Mouse (Mus musculus): ENCODE results near the gene Gm28042. TPM values are rescaled to one million over a fixed set of nuclear protein-coding genes. Genes with fewer than 3 reads are reported as not detected.

The Gm28042 gene
- polyA plus RNA-seq, 1 experiment from 2014 or later, result 0.89 TPM

DNA sequence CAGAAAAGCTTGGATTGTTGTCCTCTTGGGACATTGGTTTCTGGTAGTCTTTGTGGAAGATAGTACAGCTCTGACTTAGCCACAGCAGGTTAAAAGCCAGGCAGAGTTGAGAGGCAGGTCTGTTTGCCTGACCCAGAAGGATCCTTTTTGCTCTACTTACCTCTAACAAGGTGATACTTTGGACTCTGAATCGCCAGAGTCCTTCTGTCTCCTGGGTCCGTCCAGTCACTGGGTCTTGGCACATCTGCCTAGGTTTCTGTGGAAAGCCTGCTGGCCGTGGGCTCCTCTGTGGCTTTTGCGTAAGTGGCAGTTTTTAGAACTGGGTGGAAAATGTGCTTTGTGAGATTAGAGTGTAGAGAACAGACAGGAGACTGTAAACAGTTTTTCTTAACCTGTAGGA, 38.3 kb upstream of the Gm28042 start:
- WGBS, result 92% methylated on average over 4 of the region's 4 CpGs
- H3K4me2 ChIP-seq (ENCODE audit: low read length), result no peak overlapping the region
- TF ChIP-seq CTCF (IDR thresholded peaks at IDR 0.05; ENCODE audit: low read depth), result no peak

DNA sequence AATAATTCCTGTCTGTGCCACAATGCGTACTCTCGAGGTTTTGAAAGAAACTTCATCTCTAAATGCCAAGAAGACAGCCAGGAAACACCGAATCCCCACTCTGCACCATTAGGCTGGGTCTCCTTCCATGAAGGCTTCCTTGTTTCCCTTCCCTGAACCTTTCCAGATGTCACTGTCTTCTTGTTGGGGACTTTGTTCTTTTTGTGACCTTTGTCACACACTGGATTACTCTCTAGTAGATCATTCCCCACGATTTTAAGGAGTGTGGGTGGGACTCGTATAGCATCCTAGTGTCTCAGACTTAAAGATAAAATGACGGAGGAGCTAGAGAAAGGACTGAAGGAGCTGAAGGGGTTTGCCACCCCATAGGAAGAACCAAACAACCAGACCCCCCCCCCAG, 36.4 kb upstream of the Gm28042 start:
- 73% methylated on average over 6 of the region's 6 CpGs for WGBS
- Histone ChIP-seq H3K9ac (ENCODE audit: low read depth, low read length) (no peak overlapping the region), H3K27me3 (ENCODE audit: insufficient read depth, low read length) (no peaks in the 10 kb centered on the region), H3K36me3 (ENCODE audit: insufficient read depth, low read length) (0 out of 2 replicates have a peak, but pooled peaks cover 3% of the 10 kb centered on the region), H3K27ac (no peak overlapping the region), H3K4me3 (replicated peaks; ENCODE audit: low read depth, low read length) (no peak overlapping the region), H3K4me2 (ENCODE audit: low read length) (no peak overlapping the region), H3K4me1 (replicated peaks; ENCODE audit: insufficient read depth, low read length) (no peaks in the 10 kb centered on the region), H3K9me3 (replicated peaks; ENCODE audit: low read length) (no peaks in the 10 kb centered on the region)
- DNase-seq (ENCODE audit: low spot score), result no peak
- TF ChIP-seq CTCF (IDR thresholded peaks at IDR 0.05; ENCODE audit: low read depth), result no peak
- ATAC-seq (replicated peaks; ENCODE audit: low FRiP score, low read depth), result no peak

More for the DNA sequence above, 38.3 kb upstream of the Gm28042 start:
- H3K4me1 ChIP-seq (replicated peaks; ENCODE audit: insufficient read depth, low read length), result no peaks in the 10 kb centered on the region
- no peak overlapping the region for H3K27ac ChIP-seq
- no peaks in the 10 kb centered on the region for H3K9me3 ChIP-seq (replicated peaks; ENCODE audit: low read length)
- H3K4me3 ChIP-seq (replicated peaks; ENCODE audit: low read depth, low read length), result no peak overlapping the region
- H3K9ac ChIP-seq (ENCODE audit: low read depth, low read length), result no peak overlapping the region
- H3K36me3 ChIP-seq (ENCODE audit: insufficient read depth, low read length), result 0 out of 2 replicates have a peak, but pooled peaks cover 3% of the 10 kb centered on the region
- no peaks in the 10 kb centered on the region for H3K27me3 ChIP-seq (ENCODE audit: insufficient read depth, low read length)
- no peak for DNase-seq (ENCODE audit: low spot score)
- no peak for ATAC-seq (replicated peaks; ENCODE audit: low FRiP score, low read depth)

DNA sequence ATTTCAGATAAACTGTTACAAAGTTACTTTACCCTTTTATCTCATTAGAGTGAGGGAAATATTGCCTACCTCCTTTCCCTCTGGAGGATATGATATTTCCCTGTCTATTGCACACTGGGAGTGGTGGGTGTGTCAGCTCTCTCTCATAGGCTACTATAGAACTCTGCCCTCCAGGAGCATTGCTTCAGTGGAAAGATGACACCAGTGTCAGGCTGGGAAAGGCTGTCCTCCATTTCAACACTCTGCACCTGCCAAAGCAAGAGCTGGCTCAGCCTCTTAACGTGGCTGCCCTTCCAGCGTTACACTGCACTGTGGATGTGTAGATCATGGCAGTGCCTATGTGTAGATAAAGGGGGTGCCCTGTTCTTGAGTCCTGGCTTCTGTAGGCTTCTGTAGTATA, 34.9 kb upstream of the Gm28042 start:
- TF ChIP-seq CTCF (IDR thresholded peaks at IDR 0.05; ENCODE audit: low read depth), result no peak
- Histone ChIP-seq H3K27me3 (ENCODE audit: insufficient read depth, low read length) (no peaks in the 10 kb centered on the region), H3K4me2 (ENCODE audit: low read length) (no peak overlapping the region), H3K9me3 (replicated peaks; ENCODE audit: low read length) (no peaks in the 10 kb centered on the region), H3K4me1 (replicated peaks; ENCODE audit: insufficient read depth, low read length) (0 out of 2 replicates have a peak, but pooled peaks cover 6% of the 10 kb centered on the region), H3K9ac (ENCODE audit: low read depth, low read length) (no peak overlapping the region), H3K27ac (no peak overlapping the region), H3K36me3 (ENCODE audit: insufficient read depth, low read length) (0 out of 2 replicates have a peak, but pooled peaks cover 3% of the 10 kb centered on the region), H3K4me3 (replicated peaks; ENCODE audit: low read depth, low read length) (no peak overlapping the region)
- DNase-seq (ENCODE audit: low spot score), result no peak
- 54% methylated on average over 2 of the region's 2 CpGs for WGBS
- ATAC-seq (replicated peaks; ENCODE audit: low FRiP score, low read depth), result 0 out of 2 replicates have a peak, but pooled peaks have one; percentile 25

DNA sequence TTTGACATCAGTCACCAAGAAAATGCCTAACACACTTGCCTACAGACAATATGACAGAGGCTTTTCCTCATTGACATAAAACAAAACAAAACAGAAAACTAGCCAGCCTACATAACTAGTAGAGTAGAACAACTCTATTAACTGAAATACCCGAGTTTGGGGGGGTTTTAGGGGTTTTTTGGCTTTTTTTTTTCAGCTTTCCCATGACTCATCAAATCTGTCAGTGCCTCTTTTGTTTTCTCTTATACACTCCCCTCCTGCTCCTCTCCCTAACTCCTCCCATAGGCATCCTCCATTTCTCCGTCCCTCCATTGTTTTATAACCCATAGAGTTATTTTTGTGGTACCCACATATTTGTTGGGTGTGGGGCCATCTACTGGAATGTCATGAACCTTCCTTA, 33.8 kb upstream of the Gm28042 start:
- 54% methylated on average over 2 of the region's 2 CpGs for WGBS
- H3K9ac ChIP-seq (ENCODE audit: low read depth, low read length), result no peak overlapping the region
- ATAC-seq (replicated peaks; ENCODE audit: low FRiP score, low read depth), result no peak
- H3K27ac ChIP-seq, result no peak overlapping the region
- H3K4me1 ChIP-seq (replicated peaks; ENCODE audit: insufficient read depth, low read length), result 0 out of 2 replicates have a peak, but pooled peaks cover 6% of the 10 kb centered on the region
- DNase-seq (ENCODE audit: low spot score), result no peak
- TF ChIP-seq CTCF (IDR thresholded peaks at IDR 0.05; ENCODE audit: low read depth), result no peak
- H3K9me3 ChIP-seq (replicated peaks; ENCODE audit: low read length), result no peaks in the 10 kb centered on the region
- no peak overlapping the region for H3K4me3 ChIP-seq (replicated peaks; ENCODE audit: low read depth, low read length)
- H3K4me2 ChIP-seq (ENCODE audit: low read length), result no peak overlapping the region
- no peaks in the 10 kb centered on the region for H3K27me3 ChIP-seq (ENCODE audit: insufficient read depth, low read length)
- 0 out of 2 replicates have a peak, but pooled peaks cover 3% of the 10 kb centered on the region for H3K36me3 ChIP-seq (ENCODE audit: insufficient read depth, low read length)

DNA sequence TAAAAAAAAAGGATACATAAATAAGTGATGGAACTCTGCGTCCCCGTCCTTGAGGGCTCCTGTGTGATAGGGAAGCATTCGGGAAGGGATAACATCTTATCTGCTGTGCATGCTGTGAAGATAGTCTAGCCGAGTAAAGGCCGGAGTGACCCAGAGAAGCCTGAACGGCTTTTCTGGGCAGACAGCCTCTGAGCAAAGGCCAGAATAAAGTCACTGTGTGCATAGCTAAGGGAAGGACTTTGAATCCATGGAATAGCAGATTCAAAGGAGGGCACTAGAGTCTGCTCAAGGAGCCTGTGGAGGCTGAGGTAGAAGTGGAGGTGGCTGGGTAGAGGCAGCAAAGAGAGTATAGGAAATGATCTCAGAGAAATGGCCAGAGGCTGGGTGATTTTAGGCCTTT, 32.5 kb upstream of the Gm28042 start:
- Histone ChIP-seq H3K27ac (peak overlapping the region; percentile 93), H3K27me3 (ENCODE audit: insufficient read depth, low read length) (no peaks in the 10 kb centered on the region), H3K4me1 (replicated peaks; ENCODE audit: insufficient read depth, low read length) (0 out of 2 replicates have a peak, but pooled peaks cover 6% of the 10 kb centered on the region), H3K36me3 (ENCODE audit: insufficient read depth, low read length) (0 out of 2 replicates have a peak, but pooled peaks cover 3% of the 10 kb centered on the region), H3K9me3 (replicated peaks; ENCODE audit: low read length) (no peaks in the 10 kb centered on the region), H3K9ac (ENCODE audit: low read depth, low read length) (no peak overlapping the region), H3K4me3 (replicated peaks; ENCODE audit: low read depth, low read length) (no peak overlapping the region), H3K4me2 (ENCODE audit: low read length) (no peak overlapping the region)
- peak; percentile 50; the same call in 1 of the 2 replicates for ATAC-seq (replicated peaks; ENCODE audit: low FRiP score, low read depth)
- DNase-seq (ENCODE audit: low spot score), result no peak
- 78% methylated on average over 6 of the region's 6 CpGs for WGBS
- TF ChIP-seq CTCF (IDR thresholded peaks at IDR 0.05; ENCODE audit: low read depth), result no peak

DNA sequence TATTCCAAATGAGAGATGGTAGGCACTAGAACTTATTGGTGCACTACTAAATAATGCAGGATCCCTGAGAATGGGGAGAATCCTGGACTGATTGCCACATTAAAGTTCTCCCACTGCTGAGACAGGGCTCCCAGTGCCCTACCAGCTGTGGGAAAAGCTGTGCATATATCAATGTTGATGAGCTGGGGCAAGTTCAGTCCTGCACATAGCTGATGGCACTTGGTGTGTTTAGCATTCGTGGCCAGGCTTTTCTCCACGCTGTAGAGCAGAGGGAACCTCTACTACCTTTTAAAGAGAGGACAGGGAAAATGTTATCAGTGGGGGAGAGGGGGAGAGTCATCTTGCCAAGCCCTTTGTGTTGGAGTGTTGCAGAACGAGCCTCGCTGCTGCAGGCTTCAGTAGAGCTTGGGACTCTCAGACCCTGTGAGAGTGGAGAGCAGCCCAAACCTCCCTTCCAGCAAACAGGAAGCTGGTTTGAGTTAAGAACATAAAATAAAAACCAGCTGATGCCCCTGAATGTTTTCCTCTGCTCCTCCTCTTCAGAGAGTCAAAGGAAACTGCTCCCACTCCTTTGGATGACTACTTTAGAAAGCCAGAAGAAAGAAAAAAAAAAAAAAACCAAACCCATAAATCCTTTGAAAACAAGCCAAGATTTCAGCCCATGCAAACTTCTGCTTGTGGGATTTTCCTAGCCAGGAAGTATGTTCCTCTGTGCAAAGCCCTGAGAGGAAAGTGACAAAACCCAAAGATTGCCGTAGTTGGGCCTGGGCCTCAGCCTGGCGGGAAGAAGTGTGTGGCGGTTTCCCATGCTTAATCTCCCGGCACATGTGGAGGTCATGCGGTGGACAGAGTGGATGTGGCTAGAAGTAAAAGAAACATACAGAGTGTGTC, 31.7 kb upstream of the Gm28042 start:
- WGBS, result 34% methylated on average over 9 of the region's 9 CpGs

More for the DNA sequence above, 31.7 kb upstream of the Gm28042 start:
- DNase-seq (ENCODE audit: low spot score) (peak; percentile 90), ATAC-seq (replicated peaks; ENCODE audit: low FRiP score, low read depth) (no peak)
- Histone ChIP-seq H3K9ac (ENCODE audit: low read depth, low read length) (no peak overlapping the region), H3K4me1 (replicated peaks; ENCODE audit: insufficient read depth, low read length) (0 out of 2 replicates have a peak, but pooled peaks cover 6% of the 10 kb centered on the region), H3K27ac (peak overlapping the region; percentile 93), H3K4me3 (replicated peaks; ENCODE audit: low read depth, low read length) (no peak overlapping the region), H3K27me3 (ENCODE audit: insufficient read depth, low read length) (no peaks in the 10 kb centered on the region), H3K9me3 (replicated peaks; ENCODE audit: low read length) (no peaks in the 10 kb centered on the region), H3K36me3 (ENCODE audit: insufficient read depth, low read length) (0 out of 2 replicates have a peak, but pooled peaks cover 3% of the 10 kb centered on the region), H3K4me2 (ENCODE audit: low read length) (peak overlapping the region; percentile 11; the same call in 1 of the 2 replicates)
- no peak for TF ChIP-seq CTCF (IDR thresholded peaks at IDR 0.05; ENCODE audit: low read depth)

Measured in kidney, postnatal 0 days (tissue).